Mouse (Mus musculus) heart, adult 11 months (tissue): ENCODE data around the gene Luc7l3.

Source experiments
- DNase-seq: peaks from one replicate; pipeline ENCODE4 v3.0.0; 2022

Luc7l3 gene

GRCm38 (mm10) chr11:94321931-94322400 lies at the start of gene Luc7l3:
Luc7l3 (minus strand) TSS chr11:94321988.
- DNase-seq = peak; percentile 99

- DNase-seq = no peak
Observed at GRCm38 (mm10) chr11:94370809-94371208, 49.0 kb upstream of the Luc7l3 start.

DNA sequence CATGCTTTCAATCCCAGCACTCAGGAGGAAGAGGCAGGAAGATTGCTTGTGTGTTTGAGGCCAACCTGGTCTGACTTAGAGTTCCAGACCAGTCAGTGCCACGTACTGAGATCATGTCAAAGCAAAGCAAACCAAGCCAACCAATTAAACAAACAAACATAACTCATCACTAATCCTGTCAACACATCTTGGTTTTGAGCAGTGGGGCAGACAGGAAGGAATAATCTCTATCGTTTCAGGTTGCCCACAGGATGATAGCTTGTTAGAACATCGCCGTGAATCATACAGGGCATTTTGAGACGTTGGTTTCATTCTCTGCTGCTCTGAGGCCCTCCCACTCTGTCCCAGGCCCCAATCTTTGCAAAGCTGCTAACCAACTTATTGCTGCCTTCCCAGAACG lies 48.2 kb upstream of the Luc7l3 start:
- DNase-seq = no peak

- no peak for DNase-seq
Observed at GRCm38 (mm10) chr11:94365340-94365739, 43.6 kb upstream of the Luc7l3 start.

DNA sequence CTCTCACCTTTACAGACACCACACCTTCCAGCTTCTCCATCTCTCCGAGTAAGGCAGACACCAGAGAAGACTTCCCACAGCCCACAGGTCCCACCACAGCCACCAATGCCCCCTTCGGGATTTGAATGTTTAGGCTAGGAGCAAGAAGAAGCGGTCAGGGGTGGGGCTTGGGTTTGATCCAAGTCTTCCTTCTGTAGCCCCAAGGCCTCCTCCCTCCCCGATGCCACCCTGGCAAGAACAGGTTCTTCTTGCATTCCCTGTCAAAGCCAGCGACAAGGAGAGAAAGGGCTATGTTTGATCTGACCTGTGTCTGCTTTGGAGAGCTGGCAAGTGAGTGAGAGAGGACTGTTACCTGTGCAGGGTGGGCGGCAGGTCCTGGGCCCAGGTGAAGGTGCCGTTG lies 41.9 kb upstream of the Luc7l3 start:
- no peak for DNase-seq

DNA sequence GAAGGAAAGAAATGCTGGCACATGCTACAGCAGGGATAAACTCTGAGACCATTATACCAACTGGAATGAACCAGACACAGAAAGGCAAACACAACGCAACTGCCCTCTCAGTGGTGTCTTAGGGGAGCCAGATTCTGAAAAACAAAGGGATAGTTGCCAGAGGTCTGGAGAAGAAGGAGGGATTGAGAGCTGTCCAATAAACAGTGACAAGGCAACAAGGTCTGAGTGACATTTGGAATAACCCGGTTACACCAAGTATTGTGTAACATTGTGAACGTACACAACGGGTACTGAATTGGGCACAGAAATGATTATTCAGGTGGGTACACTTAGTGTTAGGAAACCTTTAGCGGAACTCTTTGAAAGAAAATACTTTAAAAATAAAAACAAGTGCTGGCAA lies 40.3 kb upstream of the Luc7l3 start:
- no peak for DNase-seq

- no peak for DNase-seq
Observed at GRCm38 (mm10) chr11:94361166-94361870, 39.5 kb upstream of the Luc7l3 start.

- DNase-seq = no peak
Observed at GRCm38 (mm10) chr11:94359168-94359567, 37.4 kb upstream of the Luc7l3 start.

- no peak for DNase-seq
Observed at GRCm38 (mm10) chr11:94355521-94356217, 33.9 kb upstream of the Luc7l3 start.

DNA sequence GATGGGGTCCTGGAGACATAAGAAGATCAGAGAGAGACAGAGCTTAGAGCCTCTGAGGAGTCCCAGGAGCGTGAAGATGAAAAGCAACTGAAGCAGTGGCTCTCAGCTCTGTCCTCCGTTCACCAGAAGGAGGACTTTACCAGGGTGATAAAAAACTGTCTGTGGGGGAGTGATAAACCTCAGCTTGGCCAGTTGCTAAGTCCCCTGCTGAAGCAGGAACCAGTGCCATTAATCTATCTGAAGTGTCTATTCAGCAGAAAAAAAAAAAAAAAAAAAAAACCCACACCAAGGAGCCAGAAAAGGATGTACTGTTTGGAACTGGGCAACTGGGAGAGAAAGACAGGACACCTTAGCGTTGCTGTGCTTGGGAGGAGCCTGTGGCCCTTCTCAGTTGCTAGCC lies 29.3 kb upstream of the Luc7l3 start:
- DNase-seq = no peak

DNA sequence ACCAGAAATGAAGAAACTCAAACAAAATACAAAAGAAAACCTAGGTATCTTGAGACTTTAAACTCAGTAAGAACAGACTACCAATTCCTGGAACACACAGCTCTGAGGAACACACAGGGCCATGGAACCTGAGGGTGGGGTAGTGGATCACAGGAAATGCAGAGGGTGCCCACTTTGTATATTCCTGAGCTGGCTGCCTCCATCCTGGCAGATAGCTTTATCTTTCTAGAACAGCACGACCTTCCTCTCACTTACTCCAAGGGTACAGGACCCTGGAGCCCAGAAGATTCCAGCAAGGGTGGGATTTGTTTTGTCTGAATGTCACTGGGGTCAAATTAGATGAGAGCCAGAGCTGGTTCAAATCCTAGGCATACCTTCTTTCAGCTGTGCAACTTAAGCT lies 28.5 kb upstream of the Luc7l3 start:
- no peak for DNase-seq

DNA sequence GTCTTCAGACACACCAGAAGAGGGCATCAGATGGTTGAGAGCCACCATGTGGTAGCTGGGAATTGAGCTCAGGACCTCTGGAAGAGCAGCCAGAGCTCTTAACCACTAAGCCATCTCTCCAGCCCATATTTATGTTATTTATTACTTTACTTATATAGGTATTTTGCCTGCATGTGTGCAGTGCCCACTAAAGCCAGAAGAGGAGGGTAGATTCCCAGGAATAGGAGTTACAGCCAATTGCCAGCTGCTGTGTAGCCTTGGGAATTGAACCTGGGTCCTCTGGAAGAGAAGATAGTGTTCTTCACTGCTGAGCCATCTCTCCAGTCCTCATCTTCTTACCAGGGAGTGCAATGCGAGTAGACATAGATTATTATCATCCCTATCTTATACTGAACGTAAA lies 28.1 kb upstream of the Luc7l3 start:
- no peak for DNase-seq

GRCm38 (mm10) chr11:94347063-94347575 lies 25.3 kb upstream of the Luc7l3 start:
- DNase-seq = no peak

DNA sequence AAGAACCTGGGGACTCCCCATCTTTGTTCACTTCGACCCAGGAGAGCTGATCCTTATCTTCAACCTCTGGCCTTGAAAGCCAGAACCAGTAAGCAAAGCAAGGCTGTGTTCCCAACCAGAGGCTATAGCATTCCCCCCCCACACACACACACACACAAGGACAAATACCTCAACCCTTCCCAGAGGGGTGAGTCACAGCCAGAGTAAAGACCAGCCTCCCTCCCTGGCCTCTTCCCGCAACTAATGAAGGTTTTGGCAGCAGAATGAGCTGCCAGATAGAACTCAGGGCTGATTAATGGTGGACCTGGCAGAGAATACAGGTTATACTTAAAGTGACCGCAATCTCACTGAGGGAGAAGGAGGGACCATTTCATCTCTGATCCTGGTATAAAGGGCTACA lies 24.8 kb upstream of the Luc7l3 start:
- DNase-seq = no peak

- DNase-seq = no peak
Observed at GRCm38 (mm10) chr11:94345926-94346325, 24.1 kb upstream of the Luc7l3 start.

- no peak for DNase-seq
Observed at GRCm38 (mm10) chr11:94344470-94344869, 22.7 kb upstream of the Luc7l3 start.

DNA sequence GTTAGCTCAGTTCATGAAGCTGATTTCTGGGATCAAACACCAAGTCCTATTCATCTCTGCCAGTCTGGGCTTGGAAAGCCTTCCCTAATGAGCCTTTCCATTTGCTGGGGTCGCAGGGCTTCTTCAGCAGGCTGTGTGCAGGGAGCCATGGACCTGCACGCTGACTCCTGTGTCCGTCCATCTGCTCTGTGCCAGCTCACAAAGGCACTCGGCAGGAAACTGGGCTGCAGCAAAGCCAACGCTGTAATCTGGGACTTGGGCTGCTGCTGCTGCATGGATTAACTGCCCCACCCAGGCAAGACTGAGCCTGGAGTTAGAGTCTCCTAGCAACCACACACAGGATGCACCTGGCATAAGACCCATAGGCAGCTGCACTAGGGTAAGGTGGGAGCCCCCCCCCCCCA lies 22.2 kb upstream of the Luc7l3 start:
- no peak for DNase-seq

GRCm38 (mm10) chr11:94342114-94342905 lies 20.5 kb upstream of the Luc7l3 start:
- no peak for DNase-seq

DNA sequence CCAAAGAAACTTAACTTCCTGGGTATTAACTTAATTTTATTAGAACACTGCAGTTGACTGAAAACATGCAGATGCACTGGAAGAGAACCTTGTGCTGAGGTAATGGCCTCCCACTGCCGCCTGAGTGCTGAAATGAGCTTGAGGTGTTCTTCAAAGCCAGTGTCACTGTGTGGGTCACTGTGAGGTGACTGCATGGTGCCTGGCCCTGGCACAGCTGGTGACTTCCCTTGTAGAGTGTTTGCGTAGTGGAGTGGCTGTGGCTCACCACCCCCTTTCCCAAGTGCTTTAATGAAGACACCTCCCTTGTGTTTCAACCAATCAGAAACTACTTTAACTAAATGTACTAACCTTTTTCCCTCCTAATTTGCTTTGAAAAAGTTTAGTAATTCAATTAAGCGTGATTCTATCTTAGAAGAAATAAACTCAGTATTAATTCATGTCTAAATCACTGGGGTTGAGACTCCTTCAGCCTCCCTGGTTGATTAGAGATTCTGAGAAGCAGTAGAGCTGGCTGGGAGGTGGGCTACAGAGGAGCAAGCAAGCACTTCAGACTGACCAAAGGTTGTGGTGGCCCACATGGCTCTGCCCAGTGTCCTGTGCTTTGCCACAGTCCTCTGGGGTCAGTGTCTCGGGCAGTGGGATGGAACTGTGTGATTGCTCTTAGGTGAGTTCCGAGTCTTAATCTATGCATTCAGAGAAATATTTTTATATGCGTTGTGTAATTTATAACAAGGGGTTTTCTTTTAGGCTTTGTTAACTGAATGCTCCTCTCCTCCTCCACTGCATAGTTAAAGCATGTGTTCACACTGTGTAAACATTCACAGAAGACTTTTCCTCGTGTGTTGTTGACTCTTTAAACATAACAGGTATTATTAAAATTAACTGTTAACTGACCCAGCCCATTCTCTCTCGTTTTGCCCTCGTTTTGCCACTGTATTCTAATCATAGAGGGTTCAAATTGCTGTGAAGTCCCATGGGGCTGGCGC lies 19.5 kb upstream of the Luc7l3 start:
- DNase-seq = no peak

DNA sequence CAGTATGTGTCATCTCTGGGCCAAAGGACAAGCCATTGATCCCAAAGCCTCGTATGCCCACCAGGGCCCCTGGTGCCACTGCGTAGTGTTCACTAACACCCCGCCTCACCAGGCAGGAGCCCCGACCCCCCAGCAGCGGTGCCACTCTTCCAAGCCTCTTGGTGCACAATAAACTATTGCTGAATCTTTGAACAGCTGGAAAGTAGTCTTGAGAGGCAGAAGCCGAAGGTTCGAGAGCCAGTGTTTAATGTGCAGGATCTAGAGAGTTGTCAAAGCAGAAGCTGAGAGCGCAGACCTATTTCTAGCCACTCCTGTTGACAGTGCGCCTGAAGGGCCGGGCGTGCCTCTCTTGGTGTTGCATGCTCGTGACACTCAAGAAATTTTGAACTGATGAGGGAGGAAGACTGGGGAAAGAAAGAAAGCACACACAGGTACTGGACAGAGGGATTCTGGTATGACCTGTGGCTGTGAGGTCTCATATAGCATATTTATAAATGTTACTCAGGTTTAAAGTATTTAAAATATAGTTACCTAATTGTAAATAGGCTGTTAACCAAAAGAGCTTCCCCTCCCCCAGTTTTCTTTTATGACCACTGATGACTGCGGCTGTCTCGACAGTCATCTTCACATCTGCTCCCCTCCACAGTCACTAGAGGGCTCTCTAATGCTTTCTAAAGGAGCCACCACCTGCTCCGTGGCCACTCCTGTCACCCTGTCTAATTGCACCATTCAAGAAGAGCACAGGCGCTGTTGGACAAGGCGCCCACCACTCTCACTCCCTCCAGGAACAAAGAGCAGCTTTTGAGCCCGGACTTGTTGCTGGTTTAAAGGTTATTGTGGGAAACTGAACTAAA lies 18.2 kb upstream of the Luc7l3 start:
- no peak for DNase-seq

GRCm38 (mm10) chr11:94338347-94338746 lies 16.6 kb upstream of the Luc7l3 start:
- DNase-seq = no peak
